Mouse (Mus musculus): ENCODE measurements at regions not wholly inside any gene's neighbourhood (a gene's known extent, or its start where the extent isn't known, plus 50 kb on each side); places are given as distances from the start of the nearest gene placed in this dataset.
A peak's percentile ranks its signal among the peaks of the same experiment; 100 is the strongest.

DNA sequence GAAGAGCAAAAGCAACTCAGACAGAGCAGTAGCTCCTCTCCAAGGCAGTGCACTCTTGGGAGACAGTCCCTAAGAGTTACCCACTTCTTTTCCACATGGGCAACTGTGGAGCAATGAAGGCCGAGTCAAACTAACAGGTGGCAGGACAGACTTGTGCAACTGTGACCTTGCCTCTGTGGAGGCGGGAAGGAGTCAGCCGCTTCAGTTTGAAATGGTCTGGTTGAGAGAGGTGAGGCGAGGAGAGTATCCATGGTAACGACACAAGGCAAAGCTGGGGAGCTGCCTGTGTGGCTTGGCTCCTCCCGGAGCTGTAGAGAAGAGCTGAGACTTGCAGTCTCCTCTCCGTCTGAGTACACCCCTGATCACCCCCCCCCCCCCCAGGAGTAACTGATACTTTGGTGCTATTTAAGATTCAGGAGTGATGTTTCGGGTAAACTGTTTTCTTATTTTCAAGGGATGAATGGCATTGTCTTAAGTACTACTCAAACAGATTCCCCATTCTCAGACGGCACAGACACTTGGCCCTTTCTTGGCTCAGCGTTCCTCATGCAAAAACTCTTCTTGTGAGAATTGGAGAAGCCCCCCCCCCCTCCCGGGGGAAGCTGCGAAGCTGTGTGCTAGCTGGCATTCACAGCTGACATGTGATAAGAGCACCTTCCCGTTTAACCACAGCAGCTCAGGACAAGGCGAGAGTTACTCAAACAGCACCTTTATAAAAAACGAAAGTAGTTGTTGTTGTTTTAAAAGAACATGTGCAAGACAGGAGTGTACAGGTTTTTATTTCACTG is 54.9 kb upstream of the Chst1 start:
- peak; percentile 45 to 66 for DNase-seq

DNA sequence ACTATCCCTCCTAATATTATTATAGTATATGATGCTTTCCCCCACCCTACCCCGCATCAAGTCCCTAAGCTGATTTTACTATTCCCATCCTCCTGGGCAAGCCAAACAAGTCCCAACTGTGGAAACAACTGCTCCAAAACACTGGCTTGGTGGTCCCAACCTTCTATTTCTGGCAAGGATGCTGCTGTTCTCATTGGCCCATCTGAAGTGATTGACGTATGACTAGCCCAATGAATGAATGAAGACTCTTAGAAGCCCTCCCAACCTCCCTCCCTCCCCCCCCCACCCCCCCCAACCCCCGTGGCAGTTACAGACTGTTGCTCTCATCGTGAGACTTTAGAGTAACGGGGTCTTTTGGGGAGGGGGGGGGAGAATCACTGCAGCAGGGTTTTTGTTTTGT is 58.7 kb upstream of the Chst1 start:
- DNase-seq = no peak

DNA sequence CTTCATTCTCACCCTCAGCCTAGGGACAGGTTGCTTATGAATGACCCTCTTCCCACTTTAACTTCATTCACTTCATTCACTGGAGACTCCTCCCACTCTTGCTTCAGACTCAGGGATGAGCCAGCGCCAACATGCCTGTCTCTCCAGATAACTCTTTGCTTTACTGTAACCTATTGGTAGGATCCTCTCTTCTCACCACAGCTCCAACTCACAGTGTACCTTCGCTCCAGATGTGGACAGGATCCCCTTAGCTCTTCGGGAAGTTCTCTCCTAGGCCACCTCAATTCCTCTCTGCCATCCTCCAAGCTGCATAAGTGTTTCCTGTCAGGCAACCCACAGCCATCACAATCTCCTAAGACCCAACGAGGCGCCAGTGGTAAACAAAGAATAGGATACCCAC is 67.5 kb upstream of the Chst1 start:
- DNase-seq = no peak

DNA sequence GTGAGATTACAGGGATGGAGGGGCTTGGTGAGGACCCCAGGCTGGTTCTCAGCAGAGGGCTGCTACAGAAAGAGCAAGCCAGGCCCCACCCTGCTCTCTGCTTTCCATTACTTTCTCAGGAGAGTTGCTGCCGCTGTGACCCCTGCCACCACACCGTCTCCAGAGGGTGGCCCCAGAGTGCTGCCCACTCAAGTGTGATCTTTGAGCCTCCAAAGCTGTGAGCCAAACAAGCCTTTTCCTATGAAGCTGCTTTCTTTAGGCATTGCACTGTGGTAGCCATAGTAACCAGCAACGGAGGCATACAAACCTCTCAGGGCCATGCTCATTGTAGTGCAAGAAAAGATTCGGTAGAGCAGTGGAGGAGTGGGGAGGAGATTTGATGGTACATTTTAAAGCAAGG is 68.8 kb upstream of the Chst1 start:
- DNase-seq = no peak

DNA sequence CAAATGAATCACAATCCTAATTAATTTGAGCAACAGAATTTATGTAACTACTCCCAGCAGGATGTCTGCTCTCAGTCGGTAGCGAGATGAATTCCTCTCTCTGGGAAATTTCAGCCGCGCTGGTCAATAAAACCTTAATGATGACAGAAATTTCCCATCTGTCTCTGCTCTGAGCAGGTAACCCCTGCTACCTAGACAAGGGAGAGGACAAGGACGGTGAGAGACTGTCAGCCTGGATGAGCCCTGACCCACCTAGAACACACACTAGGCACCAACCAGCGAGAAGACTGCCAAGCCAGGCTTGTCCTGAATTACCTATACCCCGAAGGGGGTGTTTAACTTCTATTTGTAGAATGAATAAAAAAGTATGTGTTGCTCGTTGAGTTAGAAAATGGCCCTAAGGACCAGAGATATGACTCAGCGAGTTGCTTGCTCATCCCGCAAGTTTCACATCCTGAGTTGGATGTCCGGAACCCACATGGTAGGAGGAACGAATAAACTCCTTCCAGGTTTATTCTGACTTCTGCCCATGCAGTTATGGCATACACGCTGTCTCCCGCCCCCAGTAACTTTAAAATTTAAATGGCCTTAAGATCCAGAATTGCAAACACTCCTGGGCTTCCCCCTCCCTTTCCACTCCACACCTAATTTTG is 69.5 kb upstream of the Slc35c1 start:
- no peak for DNase-seq

DNA sequence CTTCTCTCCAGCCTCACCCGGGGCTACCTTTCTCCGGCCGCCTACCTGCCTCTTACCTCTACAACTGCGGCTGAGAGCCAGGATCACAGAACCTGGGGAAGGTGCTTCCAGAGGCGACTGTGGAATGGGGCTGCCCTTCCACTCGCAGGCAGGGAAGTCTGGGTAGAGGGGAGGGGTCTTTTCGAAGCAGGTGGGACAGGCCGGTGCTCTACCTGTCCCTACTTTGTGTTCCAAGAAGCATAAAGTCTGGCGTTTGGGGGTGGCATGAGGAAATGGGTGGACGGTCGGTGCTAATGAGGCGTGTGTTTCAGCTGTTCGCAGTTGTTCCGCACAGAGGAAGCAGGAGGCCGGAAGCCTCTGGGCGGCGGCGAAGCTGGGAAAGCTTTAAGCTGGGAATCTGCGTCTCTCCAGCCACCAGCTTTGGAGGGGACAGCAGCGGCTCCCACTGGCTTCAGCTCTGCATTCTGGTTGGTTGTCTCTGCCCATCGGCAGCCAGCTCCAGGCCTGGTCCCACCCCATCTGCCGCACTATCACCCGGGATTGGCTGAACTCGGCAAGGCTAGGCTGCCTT is 68.8 kb upstream of the Slc35c1 start:
- DNase-seq = peak; percentile 88 to 93

DNA sequence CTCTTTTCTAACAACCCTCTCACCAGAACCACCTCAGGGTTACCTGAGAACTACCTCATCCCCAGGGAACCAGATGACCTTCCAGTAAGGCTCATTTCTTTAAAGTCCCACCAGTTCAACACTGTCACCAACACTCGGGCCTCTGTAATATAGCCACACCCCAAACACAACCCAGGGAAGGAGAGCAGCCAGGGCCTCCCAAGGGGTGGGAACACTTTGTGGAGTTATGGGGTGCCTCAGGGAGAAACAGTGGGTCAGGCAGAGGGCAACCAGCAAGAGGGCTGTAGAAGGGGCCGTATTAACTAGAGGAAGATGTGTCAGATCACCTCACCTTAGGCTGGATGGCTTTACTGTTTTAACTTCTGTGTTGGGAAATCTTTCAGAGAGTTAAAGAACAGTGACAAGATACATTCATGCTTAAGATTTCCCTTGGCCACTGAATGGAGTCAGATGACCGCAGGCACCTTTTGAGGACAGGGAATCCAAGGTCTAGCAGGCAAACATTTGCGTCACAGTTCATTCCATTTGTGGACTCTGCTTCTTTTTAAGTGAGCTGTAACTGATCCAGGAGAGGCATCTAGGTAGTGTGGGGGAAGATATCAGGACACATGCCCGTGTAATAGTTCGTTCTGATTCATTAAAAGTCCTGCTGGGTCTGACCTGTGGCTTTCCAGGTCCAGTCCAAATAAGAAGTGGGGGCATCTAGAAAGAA is 67.9 kb upstream of the Slc35c1 start:
- DNase-seq = no peak

DNA sequence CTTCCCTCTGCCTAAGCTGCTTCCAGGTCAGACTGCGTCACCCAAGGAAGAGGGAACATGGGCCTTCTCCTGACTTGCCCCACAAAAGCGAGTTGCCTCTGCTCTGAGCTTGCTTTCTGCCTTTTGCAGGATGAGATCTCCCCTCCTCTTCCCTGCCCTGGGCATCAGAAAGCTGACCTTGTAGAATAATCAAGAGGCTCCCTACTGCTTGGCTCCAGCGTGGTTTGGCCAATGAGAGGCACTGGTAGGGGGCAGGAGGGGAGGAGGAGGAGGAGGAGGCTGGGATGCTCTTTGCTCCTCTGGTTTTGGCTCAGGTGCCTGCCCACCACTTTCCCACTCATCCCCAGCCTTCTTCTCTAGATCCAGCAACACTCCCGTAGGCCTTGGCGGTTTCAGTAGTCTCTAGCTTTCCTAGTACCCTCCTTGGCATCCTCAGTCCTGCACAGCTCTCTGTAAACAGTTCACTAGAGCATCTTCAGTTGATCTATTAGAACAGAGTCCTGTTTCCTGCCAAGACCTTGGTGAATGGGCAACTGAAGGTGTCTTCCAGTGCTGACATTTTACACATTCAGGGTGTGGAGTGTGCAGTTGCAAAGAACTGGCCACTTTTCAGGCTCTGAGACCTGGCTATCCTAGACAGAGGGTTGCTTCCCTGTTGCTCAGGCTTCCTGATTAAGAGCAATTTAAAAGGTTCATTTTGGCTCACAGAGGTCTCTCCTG is 66.5 kb upstream of the Slc35c1 start:
- DNase-seq = no peak

DNA sequence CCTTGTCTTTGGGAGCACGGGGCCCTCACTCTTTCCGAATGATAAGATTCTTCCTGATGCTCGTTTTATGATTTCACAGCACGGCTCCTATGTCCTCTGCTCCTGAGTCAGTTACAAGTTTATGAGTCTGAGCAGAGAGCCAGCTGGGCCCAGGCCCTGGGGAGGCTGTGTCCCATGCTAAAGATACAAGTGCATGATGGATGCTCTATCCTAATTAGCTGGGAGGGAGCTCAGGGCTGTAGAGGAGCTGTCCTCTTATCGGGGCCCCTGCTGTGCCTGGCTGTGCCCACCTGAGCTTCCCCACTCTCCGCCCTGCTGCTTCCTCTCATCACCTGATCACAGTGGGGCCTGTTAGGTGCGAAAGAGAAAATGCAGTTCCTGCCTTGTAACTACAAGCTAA is 65.3 kb upstream of the Slc35c1 start:
- no peak for DNase-seq

DNA sequence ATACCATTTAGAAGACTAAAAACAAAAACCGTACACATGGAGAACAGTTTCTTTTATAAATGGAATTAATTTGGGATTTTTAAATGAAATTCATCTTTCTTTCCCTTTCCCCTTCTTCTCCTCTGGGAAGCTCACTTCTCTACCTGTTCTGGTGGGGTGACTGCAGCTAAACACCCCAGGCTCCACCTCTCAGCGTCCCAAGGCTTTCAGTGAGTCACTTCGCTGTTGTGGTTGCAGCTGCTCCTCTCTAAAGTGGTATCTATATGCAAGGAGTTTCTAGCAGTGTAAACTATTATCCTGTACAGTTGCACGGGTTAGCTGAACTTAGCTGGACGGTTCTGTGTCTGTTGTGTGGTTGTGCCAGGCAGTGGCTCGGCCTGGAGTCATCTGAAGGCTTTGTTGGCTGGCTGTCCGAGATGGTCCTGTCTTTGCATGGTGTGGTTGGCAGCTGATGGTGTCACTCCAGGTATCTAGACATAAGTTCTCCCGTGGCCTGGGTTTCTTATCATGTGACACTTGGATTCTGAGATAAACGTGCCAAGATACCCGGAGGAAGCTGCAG is 64.8 kb upstream of the Slc35c1 start:
- no peak for DNase-seq

DNA sequence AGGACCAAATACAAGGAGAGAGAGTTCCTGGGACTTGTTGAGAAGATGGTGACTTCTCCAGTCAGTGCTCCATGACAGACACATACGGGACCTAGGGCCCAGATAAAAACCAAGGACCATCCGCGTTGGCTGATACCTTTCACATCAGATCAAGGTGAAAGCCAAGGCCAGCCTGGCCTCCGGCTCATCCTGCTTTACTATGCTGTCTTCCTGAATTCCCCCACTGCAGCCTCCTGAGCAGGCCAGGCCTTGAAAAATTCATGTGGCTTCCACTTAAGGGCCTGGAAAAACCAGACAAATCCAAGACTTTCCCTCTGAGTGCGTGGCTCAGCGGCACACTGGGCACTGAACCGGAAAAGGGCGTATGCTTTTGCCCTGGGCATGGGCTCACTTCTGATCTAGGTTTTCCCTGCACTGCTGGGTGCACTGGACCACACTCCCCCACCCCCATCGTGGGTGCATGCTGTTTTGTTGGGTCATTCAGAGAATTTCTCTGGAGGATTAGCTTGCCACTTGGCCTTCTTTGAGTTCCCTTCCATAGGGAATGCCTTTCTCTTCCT is 64.1 kb upstream of the Slc35c1 start:
- DNase-seq = no peak

DNA sequence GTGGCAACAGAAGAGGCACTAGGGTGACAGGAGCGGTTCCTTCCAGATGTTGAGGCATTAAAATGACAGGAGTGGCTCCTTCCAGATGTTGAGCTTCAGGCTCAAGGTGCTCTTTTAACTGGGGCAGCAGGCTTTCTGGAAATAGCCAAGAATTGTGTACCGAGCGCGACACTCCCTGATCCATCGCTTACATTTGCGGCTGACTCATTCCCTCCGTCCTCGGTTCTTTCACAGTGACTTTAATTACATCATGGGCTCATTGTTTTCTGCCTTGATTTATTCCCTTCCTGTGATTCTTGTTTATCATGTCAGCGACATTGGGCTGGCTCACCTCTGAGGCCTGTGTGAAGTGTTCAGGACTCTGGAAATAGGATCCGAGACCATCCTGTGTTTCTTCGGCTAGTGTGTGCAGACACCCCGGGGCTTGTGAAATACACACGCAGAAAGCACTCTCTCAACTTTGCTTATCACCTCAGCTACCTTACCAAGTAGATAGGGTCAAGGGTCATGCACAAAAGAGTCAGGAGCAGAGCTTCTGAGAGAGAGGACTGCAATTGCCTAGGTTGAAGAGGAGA is 63.1 kb upstream of the Slc35c1 start:
- no peak for DNase-seq

DNA sequence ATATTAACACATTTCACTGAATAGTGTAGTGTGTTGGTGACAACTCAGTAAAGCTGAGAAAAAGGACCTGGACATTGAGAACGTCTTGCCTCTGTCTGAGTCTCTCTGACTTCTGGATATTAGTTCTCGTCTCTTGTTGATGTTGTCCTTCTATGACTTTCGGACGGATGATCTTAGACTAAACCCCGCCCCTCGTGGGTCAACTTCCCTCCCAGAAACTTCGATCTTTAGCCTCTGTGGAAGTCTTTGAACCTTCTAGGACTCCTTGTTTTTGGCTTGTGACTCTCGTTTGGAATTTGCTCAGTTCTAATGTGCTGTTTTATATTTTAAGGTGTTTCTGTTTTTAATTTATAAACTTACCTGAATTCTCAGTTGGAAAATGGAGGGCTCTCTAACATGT is 61.2 kb upstream of the Slc35c1 start:
- DNase-seq = no peak

DNA sequence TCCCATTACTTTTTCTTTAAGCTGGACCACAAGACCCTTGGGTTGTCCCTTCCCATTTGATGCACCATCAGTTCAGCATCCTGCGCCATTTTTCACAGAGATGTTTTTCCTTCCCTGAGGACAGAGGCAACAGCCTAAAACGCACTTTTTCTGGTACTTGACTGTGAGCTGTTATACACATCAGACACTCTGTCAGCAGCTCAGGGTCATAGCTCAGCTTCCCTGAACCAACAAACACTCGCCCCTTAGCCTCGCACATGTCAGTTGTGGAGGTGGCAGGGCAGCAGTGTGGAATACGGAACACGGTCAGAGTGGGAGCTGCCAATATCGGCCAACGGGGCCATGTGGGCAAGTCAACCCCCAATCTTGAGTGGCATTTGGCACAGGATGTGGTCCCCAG is 59.1 kb upstream of the Slc35c1 start:
- no peak for DNase-seq

DNA sequence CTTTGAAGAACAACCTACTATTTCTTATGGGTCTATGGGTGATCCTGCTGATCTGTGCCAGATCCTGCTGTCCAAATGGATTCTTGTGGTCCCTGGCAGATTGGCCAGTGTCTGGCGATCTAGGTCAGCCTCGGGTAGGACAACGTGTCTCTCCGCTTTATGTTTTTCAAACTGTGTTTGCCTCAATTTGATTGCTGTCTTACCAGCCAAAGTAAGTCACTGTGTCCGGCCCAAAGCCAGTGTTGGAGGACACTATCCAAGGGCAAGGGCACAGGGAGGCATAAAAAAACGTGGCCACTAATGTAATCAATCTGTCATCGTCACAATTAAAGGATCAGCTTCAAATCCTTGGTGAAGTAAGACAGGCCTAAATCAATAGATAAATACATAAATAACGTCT is 58.6 kb upstream of the Slc35c1 start:
- no peak for DNase-seq

DNA sequence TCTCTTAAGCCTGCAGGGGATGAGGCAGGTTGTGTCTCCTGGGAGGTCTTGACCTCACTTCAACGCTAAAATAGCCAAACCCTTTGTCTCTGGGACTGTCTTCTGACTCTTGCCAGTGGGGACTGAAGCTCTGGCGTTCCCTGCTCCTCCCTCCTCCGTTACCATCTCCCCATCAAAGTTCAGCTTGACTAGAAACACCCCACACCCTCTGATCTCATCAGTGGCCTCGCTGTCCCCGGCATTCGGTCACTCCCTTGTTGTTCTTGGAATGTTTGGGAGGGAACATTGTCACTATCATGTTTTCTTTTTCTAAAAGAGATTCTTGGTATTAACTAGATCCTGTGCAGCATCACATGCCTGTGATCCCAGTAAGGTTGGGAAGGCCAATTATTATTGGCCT is 54.6 kb upstream of the Slc35c1 start:
- DNase-seq = no peak

DNA sequence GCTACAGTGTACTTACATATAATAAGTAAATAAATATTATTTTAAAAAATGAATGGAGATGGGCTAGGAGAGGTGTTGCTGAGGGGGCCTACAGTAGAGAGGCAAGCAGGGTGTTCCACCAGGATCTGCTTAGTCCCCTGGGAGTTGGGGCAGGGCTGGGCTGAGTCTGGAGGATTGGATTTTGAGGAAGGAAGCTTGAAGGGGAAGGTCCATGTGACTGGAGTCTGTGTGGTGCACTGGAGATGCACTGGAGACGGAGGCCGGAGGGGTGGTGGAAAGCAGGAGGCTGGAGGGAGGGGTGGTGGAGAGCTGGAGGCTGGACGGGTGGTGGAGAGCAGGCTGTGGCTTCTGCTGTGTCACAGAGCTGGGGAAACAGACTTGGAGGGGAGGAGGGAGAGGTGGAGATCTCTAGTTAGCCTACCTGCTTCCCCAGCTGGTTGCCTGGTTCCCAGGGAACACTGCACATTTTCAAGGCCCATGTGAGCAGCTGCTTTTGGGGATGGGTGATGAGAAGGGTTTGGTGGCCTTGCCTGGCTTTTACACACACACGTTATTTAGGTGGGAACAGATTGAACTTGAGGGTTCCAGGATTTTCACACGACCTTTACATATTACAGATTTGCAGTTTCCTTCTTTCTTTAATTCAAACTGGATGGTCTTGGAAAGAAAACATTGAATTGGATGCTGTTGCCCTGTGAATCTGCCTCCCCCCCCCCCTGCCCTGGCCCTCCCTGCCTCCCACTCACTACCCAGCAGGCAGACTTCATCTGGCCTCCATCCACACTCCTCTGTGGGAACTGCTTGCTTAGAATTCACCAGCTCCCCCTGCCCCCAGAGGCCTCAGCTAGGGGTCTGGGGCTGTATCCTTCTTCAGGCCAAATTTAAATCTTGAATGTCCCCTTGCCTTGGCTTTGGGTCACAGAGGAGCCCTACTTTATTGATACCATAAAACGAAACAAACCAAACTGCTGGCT is 51.7 kb upstream of the Slc35c1 start:
- DNase-seq = no peak
